Mouse (Mus musculus) C2C12 (cell line): ENCODE data around the gene Syk.

Source experiments
- CEBPB ChIP-seq: IDR thresholded peaks from one replicate; pipeline ENCODE4 v1.6.1; 2011; ENCODE audit warnings: low read depth, mild to moderate bottlenecking, control low read depth, moderate library complexity
- CTCF ChIP-seq: IDR thresholded peaks from one replicate; pipeline ENCODE4 v1.5.1; 2011; ENCODE audit not compliant: control insufficient read depth, insufficient read depth, insufficient read length
- MYOG ChIP-seq: IDR thresholded peaks from one replicate; pipeline ENCODE4 v1.6.1; 2011; ENCODE audit not compliant: control insufficient read depth, insufficient read length; ENCODE audit errors: extremely low read depth
- USF1 ChIP-seq: IDR thresholded peaks from one replicate; pipeline ENCODE4 v1.6.1; 2011; ENCODE audit warnings: low read depth, mild to moderate bottlenecking, control low read depth, moderate library complexity

- no peak for TF ChIP-seq CTCF
- no peak for TF ChIP-seq CEBPB
- no peak for TF ChIP-seq USF1
- no peak for TF ChIP-seq MYOG
These were observed 13.7 kb upstream of the Syk start for GRCm38 (mm10) chr13:52569194-52569769.
